Mouse (Mus musculus) liver, adult 2 months (tissue): Measurements from ENCODE around the gene Irf3. TPM values are rescaled to one million over a fixed set of nuclear protein-coding genes. Genes with fewer than 3 reads are reported as not detected.
"Not testable (repeated sequence)": the region's sequence is repeated elsewhere in the genome, so short reads cannot be mapped to it uniquely, and the experiment has no call there.

ENCODE experiments used
- DNase-seq: peaks from one replicate; pipeline ENCODE4 v3.0.0-alpha.2; 2011; ENCODE audit warnings: low read depth, low spot score; ENCODE audit errors: extremely low read depth
- H3K27ac ChIP-seq: fragments of 200-500 bp; replicated peaks from 2 replicates; pipeline ENCODE4 v1.5.1; 2012; ENCODE audit warnings: low read depth, mild to moderate bottlenecking, control low read depth, inconsistent platforms, low read length; ENCODE audit not compliant: insufficient read depth
- H3K27me3 ChIP-seq: fragments of 200-500 bp; 2 replicates; pipeline ENCODE4 v1.6.1; 2012; ENCODE audit warnings: mild to moderate bottlenecking, moderate library complexity, low read length, inconsistent platforms; ENCODE audit not compliant: control insufficient read depth, insufficient read depth
- H3K36me3 ChIP-seq: fragments of 200-500 bp; 2 replicates; pipeline ENCODE4 v1.6.1; 2012; ENCODE audit warnings: low read length, inconsistent platforms; ENCODE audit not compliant: control insufficient read depth, insufficient read depth
- H3K4me1 ChIP-seq: fragments of 200-500 bp; 2 replicates; pipeline ENCODE4 v1.6.1; 2011; ENCODE audit warnings: low read length; ENCODE audit not compliant: control insufficient read depth, insufficient read depth
- H3K4me3 ChIP-seq: fragments of 200-500 bp; 2 replicates; pipeline ENCODE4 v1.5.1; 2011; ENCODE audit warnings: low read depth, mild to moderate bottlenecking, control low read depth, low read length, moderate library complexity; ENCODE audit not compliant: insufficient read depth
- H3K79me2 ChIP-seq: fragments of 200-500 bp; 2 replicates; pipeline ENCODE4 v1.6.1; 2012; ENCODE audit warnings: inconsistent platforms, mild to moderate bottlenecking, low read length, moderate library complexity; ENCODE audit not compliant: control insufficient read depth, insufficient read depth
- H3K9ac ChIP-seq: fragments of 200-500 bp; 2 replicates; pipeline ENCODE4 v1.6.1; 2012; ENCODE audit warnings: low read depth, mild to moderate bottlenecking, control low read depth, inconsistent platforms, low read length
- CTCF ChIP-seq: fragments of 200-500 bp; IDR thresholded peaks from 2 replicates; pipeline ENCODE4 v1.5.1; 2011; ENCODE audit warnings: low read depth, low read length, control low read depth
- POLR2A ChIP-seq: fragments of 200-500 bp; IDR thresholded peaks from 2 replicates; pipeline ENCODE4 v1.6.1; 2011; ENCODE audit warnings: low read length, control low read depth; ENCODE audit not compliant: insufficient read depth; ENCODE audit errors: extremely low read depth
- WGBS: fragments of 180-500 bp; shearing (Covaris S2); methylation state at CpG from one replicate; pipeline ENCODE4 v1.1.7; 2018; 5-methylcytosine and 5-hydroxymethylcytosine counted together
- polyA plus RNA-seq: library from polyadenylated mRNA; depleted of rRNA; stranded (reverse); fragments of >200 nt; gene quantifications from 2 replicates; pipeline ENCODE4 v1.2.3, GENCODE M21; 2012
- total RNA-seq: library from RNA; depleted of rRNA; stranded (reverse); fragments of >200 nt; gene quantifications from 2 replicates; pipeline ENCODE4 v1.2.3, GENCODE M21; 2014

Gene Irf3
- total and polyA plus RNA-seq, 2 experiments = 59.0 to 101 TPM

DNA sequence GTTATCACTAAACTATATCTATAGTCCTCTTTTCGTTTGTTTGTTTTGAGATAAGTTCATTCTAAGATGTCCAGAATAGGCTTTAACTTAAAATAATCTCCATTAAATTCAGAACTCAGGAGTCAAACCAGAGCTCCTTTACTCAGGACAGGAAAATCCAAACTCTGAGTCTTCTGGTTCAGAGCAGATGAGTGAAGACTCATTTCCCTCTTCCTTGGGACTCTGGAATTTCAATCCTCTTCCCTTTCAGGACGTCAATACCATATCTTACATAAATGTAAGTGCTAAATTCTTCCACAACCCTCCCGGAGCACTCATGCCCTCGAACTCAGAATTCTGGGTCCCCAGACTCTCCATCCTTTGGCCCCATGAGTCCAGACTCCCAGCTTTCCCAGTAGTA, 19.3 kb downstream of the Irf3 start:
- peaks cover 18% of the 10 kb centered on the region; the same call in 1 of the 2 replicates for H3K79me2 ChIP-seq
- H3K4me3 ChIP-seq = peak overlapping the region; percentile 58
- peak; percentile 35 for DNase-seq
- H3K4me1 ChIP-seq = 0 out of 2 replicates have a peak, but pooled peaks cover 5% of the 10 kb centered on the region
- H3K27me3 ChIP-seq = no peaks in the 10 kb centered on the region
- peaks cover 7% of the 10 kb centered on the region; the same call in 1 of the 2 replicates for H3K36me3 ChIP-seq
- TF ChIP-seq POLR2A (no peak), CTCF (no peak)
- peak overlapping the region; percentile 92 for H3K27ac ChIP-seq
- peak overlapping the region; percentile 56 for H3K9ac ChIP-seq
- 2% methylated on average over 4 of the region's 4 CpGs for WGBS

- WGBS = under 1% methylated on average over 35 of the region's 36 CpGs
- H3K27me3 ChIP-seq = no peaks in the 10 kb centered on the region
- peaks cover 1% of the 10 kb centered on the region; the same call in 1 of the 2 replicates for H3K36me3 ChIP-seq
- peak within 1 kb of the TSS; percentile 85 for H3K9ac ChIP-seq
- H3K79me2 ChIP-seq = peaks cover 12% of the 10 kb centered on the region; the same call in 1 of the 2 replicates
- 0 out of 2 replicates have a peak, but pooled peaks cover 5% of the 10 kb centered on the region for H3K4me1 ChIP-seq
- H3K27ac ChIP-seq = peak within 1 kb of the TSS; percentile 92
- TF ChIP-seq CTCF (no peak), POLR2A (peak; percentile 42; the same call in 1 of the 2 replicates)
- peak within 1 kb of the TSS; percentile 65 for H3K4me3 ChIP-seq
- peak; percentile 100 for DNase-seq
These were observed 20.0 kb downstream of the Irf3 start, which contains the start of gene Rras for GRCm38 (mm10) chr7:45017242-45018061. Rras (plus strand) TSS chr7:45017961.

DNA sequence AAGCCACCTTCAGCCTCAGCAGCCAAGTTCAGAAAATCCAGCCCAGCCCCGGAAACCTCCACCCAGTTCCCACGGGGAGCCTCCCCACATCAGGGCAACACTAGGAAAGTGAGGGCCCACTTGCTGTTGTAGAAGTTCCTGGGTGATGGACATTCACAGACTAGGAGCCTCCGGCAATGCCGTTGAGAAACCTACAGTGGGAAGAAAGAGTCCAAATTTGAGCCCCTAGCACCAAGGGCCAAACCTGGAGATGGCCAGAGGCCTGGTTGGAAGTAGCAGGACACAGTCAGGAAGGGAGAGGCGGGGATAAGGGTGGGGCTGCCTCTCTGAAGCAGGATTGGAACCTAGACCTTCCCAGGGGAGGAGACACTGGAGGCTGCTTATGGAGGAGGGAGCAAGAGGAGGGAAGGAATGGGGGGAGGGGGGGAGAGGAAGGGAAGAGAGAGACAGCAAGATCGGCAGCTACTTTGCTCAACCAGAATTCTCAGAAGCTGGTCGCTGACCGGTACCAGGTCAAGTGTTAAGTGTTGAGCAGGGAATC, 21.7 kb downstream of the Irf3 start:
- TF ChIP-seq POLR2A (no peak), CTCF (no peak)

GRCm38 (mm10) chr7:45020225-45020624, 22.8 kb downstream of the Irf3 start:
- H3K36me3 ChIP-seq = no peaks in the 10 kb centered on the region
- no peak for DNase-seq
- peaks cover 4% of the 10 kb centered on the region; the same call in 1 of the 2 replicates for H3K4me1 ChIP-seq
- no peak overlapping the region for H3K27ac ChIP-seq
- no peaks in the 10 kb centered on the region for H3K27me3 ChIP-seq
- 90% methylated on average over 9 of the region's 9 CpGs for WGBS
- TF ChIP-seq POLR2A (no peak), CTCF (no peak)
- H3K79me2 ChIP-seq = peaks cover 6% of the 10 kb centered on the region; the same call in 1 of the 2 replicates
- no peak overlapping the region for H3K9ac ChIP-seq
- H3K4me3 ChIP-seq = no peak overlapping the region

More for the DNA sequence above, 21.7 kb downstream of the Irf3 start:
- DNase-seq = peak; percentile 53
- WGBS = 56% methylated on average over 8 of the region's 8 CpGs
- peak overlapping the region; percentile 48; the same call in 1 of the 2 replicates for H3K9ac ChIP-seq
- H3K27me3 ChIP-seq = no peaks in the 10 kb centered on the region
- no peaks in the 10 kb centered on the region for H3K36me3 ChIP-seq
- H3K79me2 ChIP-seq = peaks cover 6% of the 10 kb centered on the region; the same call in 1 of the 2 replicates
- peak overlapping the region; percentile 44 for H3K4me3 ChIP-seq
- H3K27ac ChIP-seq = peak overlapping the region; percentile 67
- H3K4me1 ChIP-seq = 0 out of 2 replicates have a peak, but pooled peaks cover 3% of the 10 kb centered on the region

DNA sequence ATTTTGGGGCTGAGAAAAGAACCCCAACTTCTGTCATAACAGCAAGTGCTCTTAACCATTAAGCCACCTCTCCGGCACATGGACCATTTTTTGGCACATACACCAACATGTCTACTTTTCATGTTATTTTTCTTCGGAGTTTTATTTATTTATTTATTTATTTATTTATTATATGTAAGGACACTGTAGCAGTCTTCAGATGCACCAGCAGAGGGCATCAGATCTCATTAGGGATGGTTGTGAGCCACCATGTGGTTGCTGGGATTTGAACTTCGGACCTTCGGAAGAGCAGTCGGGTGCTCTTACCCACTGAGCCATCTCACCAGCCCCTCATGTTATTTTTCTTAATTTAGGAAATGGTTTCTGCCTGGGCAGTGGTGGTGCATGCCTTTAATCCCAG, 26.3 kb downstream of the Irf3 start:
- WGBS = 58% methylated on average over 5 of the region's 5 CpGs
- not testable (repeated sequence) for H3K36me3 ChIP-seq, H3K79me2 ChIP-seq, H3K27me3 ChIP-seq, H3K27ac ChIP-seq, H3K4me3 ChIP-seq, H3K9ac ChIP-seq, H3K4me1 ChIP-seq, DNase-seq
- TF ChIP-seq CTCF = 0 out of 2 replicates have a peak, but pooled peaks have one; percentile 22
